ENCODE assay signal across 12 mouse cellular contexts in genomic region chr14:72829261-72829660, GRCm38 (mm10).
DNase-seq lines count a peak whose midpoint lies in the region; ATAC-seq and TF ChIP-seq lines count a peak whose summit lies in the region.
"Had no signal": no experiment of that assay in that cellular context is flagged by ENCODE, and none has a peak within 500 bp of the region (broad histone marks: within the 10 kb centered on the region; RNA-seq: fewer than 3 reads in every experiment).

No protein-coding gene starts in this region.

- no peak overlapping the region for H3K9ac ChIP-seq in lung, postnatal 0 days (replicated peaks; ENCODE audit: low read depth)
- H3K9ac ChIP-seq: liver, embryonic 15.5 days had no signal

- WGBS in lung, postnatal 0 days, result 40% methylated on average over 5 of the region's 5 CpGs
- 42% methylated on average over 5 of the region's 5 CpGs for WGBS in lung, adult 2 months
- WGBS in limb, embryonic 10.5 days, result 1% methylated on average over 5 of the region's 5 CpGs

- no peaks in the 10 kb centered on the region for H3K9me3 ChIP-seq in lung, postnatal 0 days (ENCODE audit: low read length)
- no peaks in the 10 kb centered on the region for H3K9me3 ChIP-seq in limb, embryonic 10.5 days (replicated peaks)
- H3K9me3 ChIP-seq: liver, embryonic 15.5 days had no signal

- no peak for TF ChIP-seq EP300 in lung, postnatal 0 days (IDR thresholded peaks at IDR 0.05)

- H3K36me3 ChIP-seq in lung, postnatal 0 days (ENCODE audit: insufficient read depth, low read length), result no peaks in the 10 kb centered on the region
- no peaks in the 10 kb centered on the region for H3K36me3 ChIP-seq in limb, embryonic 10.5 days
- H3K36me3 ChIP-seq: liver, embryonic 15.5 days had no signal

- peak; percentile 6 for DNase-seq in CD4-positive, CD25-positive, alpha-beta regulatory T cell, adult 2 months (ENCODE audit: low read depth, low spot score)
- no peak for DNase-seq in lung, postnatal 0 days (ENCODE audit: low spot score)
- no peak for DNase-seq in lung, adult 2 months
- DNase-seq in limb, embryonic 10.5 days (ENCODE audit: low spot score), result peak; percentile 61
- DNase-seq in thymus, postnatal 36 days, result peak; percentile 12 to 36
- DNase-seq in cerebellum, adult 8-10 months, result no peak
- no peak for DNase-seq in ovary, postnatal 10 days (ENCODE audit: low spot score)
- DNase-seq: heart, postnatal 10 days; kidney, postnatal 25 days had no signal

- H3K4me1 ChIP-seq in lung, postnatal 0 days (ENCODE audit: insufficient read depth, low read depth, low read length), result no peaks in the 10 kb centered on the region
- no peaks in the 10 kb centered on the region for H3K4me1 ChIP-seq in lung, adult 2 months (ENCODE audit: control insufficient read depth, insufficient read depth, low read length)
- peaks cover 18% of the 10 kb centered on the region for H3K4me1 ChIP-seq in limb, embryonic 10.5 days
- H3K4me1 ChIP-seq: liver, embryonic 15.5 days had no signal

- no peak for TF ChIP-seq CTCF in lung, postnatal 0 days (IDR thresholded peaks at IDR 0.05)
- no peak for TF ChIP-seq CTCF in lung, adult 2 months (IDR thresholded peaks at IDR 0.05; ENCODE audit: insufficient read depth, low read length)

- no peaks in the 10 kb centered on the region for H3K27me3 ChIP-seq in lung, postnatal 0 days (replicated peaks; ENCODE audit: insufficient read depth, low read length)
- peaks cover 32% of the 10 kb centered on the region for H3K27me3 ChIP-seq in limb, embryonic 10.5 days (ENCODE audit: low read depth, poor library complexity, severe bottlenecking)
- H3K27me3 ChIP-seq: liver, embryonic 15.5 days had no signal

- no peak overlapping the region for H3K4me3 ChIP-seq in lung, postnatal 0 days (ENCODE audit: low read depth, low read length)
- H3K4me3 ChIP-seq in lung, adult 2 months (replicated peaks; ENCODE audit: extremely low read depth, low read depth, low read length), result no peak overlapping the region
- H3K4me3 ChIP-seq in limb, embryonic 10.5 days, result no peak overlapping the region
- H3K4me3 ChIP-seq: liver, embryonic 15.5 days had no signal

- H3K4me2 ChIP-seq in lung, postnatal 0 days (replicated peaks; ENCODE audit: low read depth, low read length), result no peak overlapping the region
- H3K4me2 ChIP-seq: liver, embryonic 15.5 days had no signal

- ATAC-seq in CD4-positive, CD25-positive, alpha-beta regulatory T cell, adult 4 months, result no peak
- ATAC-seq in lung, postnatal 0 days, result peak; percentile 46; the same call in 1 of the 2 replicates
- ATAC-seq: forebrain, embryonic 16.5 days had no signal

- no peak for TF ChIP-seq POLR2A in lung, adult 2 months (IDR thresholded peaks at IDR 0.05; ENCODE audit: borderline replicate concordance, extremely low read depth, low read depth, low read length)

- no peak overlapping the region for H3K27ac ChIP-seq in lung, postnatal 0 days (ENCODE audit: low read length)
- peak overlapping the region; percentile 68; the same call in 1 of the 2 replicates for H3K27ac ChIP-seq in limb, embryonic 10.5 days
- H3K27ac ChIP-seq: liver, embryonic 15.5 days had no signal

Comparison
In these comparisons a context has a peak if more than half of its experiments do, and no peak if none do; other contexts are left out.
1. DNase-seq: peak in CD4-positive, CD25-positive, alpha-beta regulatory T cell, adult 2 months (single experiment), limb, embryonic 10.5 days (single experiment) and thymus, postnatal 36 days (2 of 2); none in lung, postnatal 0 days (single experiment), lung, adult 2 months (single experiment), cerebellum, adult 8-10 months (single experiment) and ovary, postnatal 10 days (single experiment).